Mouse (Mus musculus) heart, adult 2 months (tissue): ENCODE measurements around the gene Gtf2h5.

Experiments used
- CTCF ChIP-seq: fragments of 200-600 bp; IDR thresholded peaks from 2 replicates; pipeline ENCODE4 v1.8.1; 2022; ENCODE audit warnings: antibody characterized with exemption, mild to moderate bottlenecking, moderate library complexity
- EP300 ChIP-seq: fragments of 200-500 bp; IDR thresholded peaks from 2 replicates; pipeline ENCODE4 v1.6.1; 2011; ENCODE audit warnings: low read depth, low read length, control low read depth; ENCODE audit not compliant: insufficient read depth

DNA sequence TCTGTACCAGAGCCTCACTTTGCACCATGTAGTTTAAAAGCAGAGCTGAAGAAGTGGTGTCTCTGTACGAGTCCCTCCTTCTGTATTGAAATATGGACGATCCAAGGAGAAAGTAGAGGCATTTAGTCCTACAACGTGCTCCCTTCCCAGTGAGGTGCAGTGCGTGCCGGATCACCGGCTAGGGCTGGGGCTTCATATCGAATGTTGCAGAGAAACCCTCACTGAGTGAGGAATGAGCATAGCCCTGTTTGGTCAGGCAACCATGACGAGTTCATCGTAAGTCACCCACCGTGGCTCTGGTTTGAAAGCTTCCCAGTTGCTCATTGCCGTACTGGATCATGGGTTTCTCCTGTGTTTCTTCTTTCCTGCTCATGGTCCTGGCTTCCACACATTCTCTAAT, 42.7 kb upstream of the Gtf2h5 start:
- TF ChIP-seq EP300 (no peak), CTCF (no peak)
